Mouse (Mus musculus) ES-E14 (cell line): ENCODE measurements around the gene Rnase10.
"Not testable (repeated sequence)": the region's sequence is repeated elsewhere in the genome, so short reads cannot be mapped to it uniquely, and the experiment has no call there.

Experiments
- CHD2 ChIP-seq: IDR thresholded peaks from 2 replicates; pipeline ENCODE4 v1.6.1; 2014; ENCODE audit warnings: mild to moderate bottlenecking, low read depth, low read length, inconsistent platforms
- HCFC1 ChIP-seq: IDR thresholded peaks from 2 replicates; pipeline ENCODE4 v1.6.1; 2012; ENCODE audit warnings: low read length, inconsistent platforms, borderline replicate concordance; ENCODE audit not compliant: insufficient read depth

DNA sequence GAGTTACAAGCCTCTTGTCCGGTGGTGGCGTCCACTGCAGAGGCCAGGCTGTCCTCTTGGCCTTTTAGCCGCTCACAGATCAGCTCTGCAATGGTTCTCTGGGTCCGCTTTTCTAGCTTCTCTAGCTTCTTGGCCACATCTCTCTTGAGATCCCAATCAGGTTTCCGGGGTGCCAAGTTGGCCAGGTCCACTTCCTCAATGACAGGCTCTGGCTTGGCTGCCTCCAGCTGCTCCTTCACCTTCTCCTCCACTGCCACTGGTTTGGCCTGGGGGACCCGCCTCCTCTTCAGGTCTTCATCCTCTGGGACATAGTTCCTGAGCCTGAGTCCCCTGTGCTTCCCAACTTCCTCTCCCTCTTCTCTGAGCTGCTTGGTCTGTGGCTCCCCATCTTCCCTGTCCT is 29.1 kb upstream of the Rnase10 start:
- not testable (repeated sequence) for TF ChIP-seq HCFC1, CHD2
